Mouse (Mus musculus) heart, embryonic 10.5 days (tissue): ENCODE data around the gene Inafm2. TPM values are rescaled to one million over a fixed set of nuclear protein-coding genes. Genes with fewer than 3 reads are reported as not detected.

Experiments used
- DNase-seq: peaks from one replicate; pipeline ENCODE4 v3.0.0-alpha.2; 2017; ENCODE audit warnings: low spot score
- H3K27ac ChIP-seq: fragments of 300-500 bp; sonication (generic); 2 replicates; pipeline ENCODE4 v1.5.1; 2016; ENCODE audit warnings: mild to moderate bottlenecking
- H3K27me3 ChIP-seq: fragments of 300-500 bp; sonication (generic); 2 replicates; pipeline ENCODE4 v1.6.1; 2016; ENCODE audit warnings: mild to moderate bottlenecking; ENCODE audit not compliant: poor library complexity, insufficient read depth, severe bottlenecking
- H3K36me3 ChIP-seq: fragments of 300-500 bp; sonication (generic); 2 replicates; pipeline ENCODE4 v1.6.1; 2016; ENCODE audit warnings: mild to moderate bottlenecking, moderate library complexity
- H3K4me1 ChIP-seq: fragments of 300-500 bp; sonication (generic); 2 replicates; pipeline ENCODE4 v1.6.1; 2016; ENCODE audit warnings: mild to moderate bottlenecking
- H3K4me3 ChIP-seq: fragments of 300-500 bp; sonication (generic); 2 replicates; pipeline ENCODE4 v1.5.1; 2016; ENCODE audit warnings: mild to moderate bottlenecking, moderate library complexity
- H3K9me3 ChIP-seq: fragments of 300-500 bp; sonication (generic); 2 replicates; pipeline ENCODE4 v1.6.1; 2016; ENCODE audit warnings: mild to moderate bottlenecking, moderate library complexity
- WGBS: fragments of 180-500 bp; shearing (Covaris S2); methylation state at CpG from one replicate; pipeline ENCODE4 v1.1.7; 2016; 5-methylcytosine and 5-hydroxymethylcytosine counted together
- polyA plus RNA-seq: library from polyadenylated mRNA; unstranded; fragments of >200 nt; fragmentation: Nextera tagmentation; extraction: Ambion mirVana; gene quantifications from 2 replicates; pipeline ENCODE4 v1.2.1, GENCODE M21; 2016

The Inafm2 gene
- polyA plus RNA-seq = 22.6 and 34.8 TPM in 2 replicates

- no peaks in the 10 kb centered on the region for H3K9me3 ChIP-seq
- H3K4me3 ChIP-seq = peak within 1 kb of the TSS; percentile 97
- peaks cover 48% of the 10 kb centered on the region for H3K4me1 ChIP-seq
- peaks cover 8% of the 10 kb centered on the region; the same call in 1 of the 2 replicates for H3K36me3 ChIP-seq
- WGBS = 13% methylated on average over 57 of the region's 57 CpGs
- peak; percentile 94 for DNase-seq
- peak within 1 kb of the TSS; percentile 95 for H3K27ac ChIP-seq
- peaks cover 26% of the 10 kb centered on the region for H3K27me3 ChIP-seq
Measured at GRCm38 (mm10) chr2:118745232-118745884, at the start of gene Inafm2. Gene Inafm2, plus strand, starts transcription at chr2:118745758.

- no peak overlapping the region; the same call in 1 of the 2 replicates for H3K4me3 ChIP-seq
- H3K9me3 ChIP-seq = no peaks in the 10 kb centered on the region
- peaks cover 31% of the 10 kb centered on the region for H3K4me1 ChIP-seq
- no peak overlapping the region for H3K27ac ChIP-seq
- DNase-seq = no peak
- no peaks in the 10 kb centered on the region for H3K36me3 ChIP-seq
- peaks cover 99% of the 10 kb centered on the region for H3K27me3 ChIP-seq
- 43% methylated on average over 21 of the region's 21 CpGs for WGBS
Measured at GRCm38 (mm10) chr2:118696451-118697308, 48.9 kb upstream of the Inafm2 start.

GRCm38 (mm10) chr2:118697311-118697877, 48.2 kb upstream of the Inafm2 start:
- no peaks in the 10 kb centered on the region for H3K9me3 ChIP-seq
- no peak for DNase-seq
- H3K4me1 ChIP-seq = peaks cover 35% of the 10 kb centered on the region
- H3K27ac ChIP-seq = no peak overlapping the region
- no peak overlapping the region for H3K4me3 ChIP-seq
- H3K27me3 ChIP-seq = peaks cover 99% of the 10 kb centered on the region
- WGBS = 36% methylated on average over 5 of the region's 5 CpGs
- no peaks in the 10 kb centered on the region for H3K36me3 ChIP-seq

- Histone ChIP-seq H3K4me1 (peaks cover 40% of the 10 kb centered on the region), H3K4me3 (no peak overlapping the region), H3K9me3 (no peaks in the 10 kb centered on the region), H3K27me3 (peaks cover 99% of the 10 kb centered on the region), H3K27ac (no peak overlapping the region), H3K36me3 (no peaks in the 10 kb centered on the region)
- DNase-seq = no peak
- WGBS = 45% methylated on average over 7 of the region's 7 CpGs
Measured at GRCm38 (mm10) chr2:118697955-118698354, 47.6 kb upstream of the Inafm2 start.

- Histone ChIP-seq H3K27ac (peak overlapping the region; percentile 9; the same call in 1 of the 2 replicates), H3K4me3 (peak overlapping the region; percentile 52), H3K27me3 (peaks cover 99% of the 10 kb centered on the region), H3K36me3 (no peaks in the 10 kb centered on the region), H3K4me1 (peaks cover 61% of the 10 kb centered on the region), H3K9me3 (no peaks in the 10 kb centered on the region)
- WGBS = 2% methylated on average over 32 of the region's 32 CpGs
- peak; percentile 89 for DNase-seq
Measured at GRCm38 (mm10) chr2:118700179-118701062, 45.1 kb upstream of the Inafm2 start.

- H3K27me3 ChIP-seq = peaks cover 99% of the 10 kb centered on the region
- H3K27ac ChIP-seq = peak overlapping the region; percentile 9; the same call in 1 of the 2 replicates
- H3K4me3 ChIP-seq = peak overlapping the region; percentile 52
- WGBS = 8% methylated on average over 5 of the region's 5 CpGs
- H3K9me3 ChIP-seq = no peaks in the 10 kb centered on the region
- no peaks in the 10 kb centered on the region for H3K36me3 ChIP-seq
- no peak for DNase-seq
- peaks cover 62% of the 10 kb centered on the region for H3K4me1 ChIP-seq
Measured at GRCm38 (mm10) chr2:118701161-118701560, 44.4 kb upstream of the Inafm2 start.

GRCm38 (mm10) chr2:118701971-118702882, 43.3 kb upstream of the Inafm2 start:
- no peak for DNase-seq
- H3K4me1 ChIP-seq = peaks cover 62% of the 10 kb centered on the region
- no peaks in the 10 kb centered on the region for H3K36me3 ChIP-seq
- 4% methylated on average over 51 of the region's 51 CpGs for WGBS
- no peaks in the 10 kb centered on the region for H3K9me3 ChIP-seq
- H3K4me3 ChIP-seq = peak overlapping the region; percentile 61
- H3K27me3 ChIP-seq = peaks cover 99% of the 10 kb centered on the region
- peak overlapping the region; percentile 63 for H3K27ac ChIP-seq

- H3K27me3 ChIP-seq = peaks cover 99% of the 10 kb centered on the region
- under 1% methylated on average over 93 of the region's 93 CpGs for WGBS
- H3K4me3 ChIP-seq = peak overlapping the region; percentile 61
- DNase-seq = no peak
- H3K27ac ChIP-seq = peak overlapping the region; percentile 63
- H3K4me1 ChIP-seq = peaks cover 59% of the 10 kb centered on the region
- H3K9me3 ChIP-seq = no peaks in the 10 kb centered on the region
- H3K36me3 ChIP-seq = no peaks in the 10 kb centered on the region
Measured at GRCm38 (mm10) chr2:118702883-118703761, 42.4 kb upstream of the Inafm2 start.

GRCm38 (mm10) chr2:118703913-118704730, 41.4 kb upstream of the Inafm2 start, which contains the start of gene Ankrd63:
Gene Ankrd63, minus strand, starts transcription at chr2:118703963.
- no peaks in the 10 kb centered on the region for H3K36me3 ChIP-seq
- no peaks in the 10 kb centered on the region for H3K9me3 ChIP-seq
- H3K4me3 ChIP-seq = peak within 1 kb of the TSS; percentile 61
- H3K27me3 ChIP-seq = peaks cover 100% of the 10 kb centered on the region
- WGBS = 2% methylated on average over 50 of the region's 50 CpGs
- peaks cover 61% of the 10 kb centered on the region for H3K4me1 ChIP-seq
- no peak for DNase-seq
- H3K27ac ChIP-seq = peak within 1 kb of the TSS; percentile 63

GRCm38 (mm10) chr2:118706436-118706835, 39.1 kb upstream of the Inafm2 start:
- WGBS = 1% methylated on average over 6 of the region's 6 CpGs
- Histone ChIP-seq H3K4me3 (0 out of 2 replicates have a peak overlapping the region, but pooled peaks have one; percentile 9), H3K27me3 (peaks cover 100% of the 10 kb centered on the region), H3K27ac (peak overlapping the region; percentile 65; the same call in 1 of the 2 replicates), H3K4me1 (peaks cover 75% of the 10 kb centered on the region), H3K36me3 (no peaks in the 10 kb centered on the region), H3K9me3 (no peaks in the 10 kb centered on the region)
- no peak for DNase-seq
